Mouse (Mus musculus) forebrain, embryonic 11.5 days (tissue): ENCODE data around the gene Atg4a. TPM values are rescaled to one million over a fixed set of nuclear protein-coding genes. Genes with fewer than 3 reads are reported as not detected.
A peak's percentile ranks its signal among the peaks of the same experiment; 100 is the strongest.

Source experiments
- ATAC-seq: fragments of 200-750 bp; cut with Nextera tagmentation; replicated peaks from 2 replicates; pipeline ENCODE4 v1.8.0; 2017; ENCODE audit warnings: moderate TSS enrichment; ENCODE audit not compliant: low FRiP score
- DNase-seq: peaks from one replicate; pipeline ENCODE4 v3.0.0-alpha.2; 2017; ENCODE audit warnings: low spot score
- H3K27ac ChIP-seq: fragments of 300-500 bp; sonication (generic); 2 replicates; pipeline ENCODE4 v1.5.1; 2014; ENCODE audit warnings: low read depth, low read length
- H3K27me3 ChIP-seq: fragments of 300-500 bp; sonication (generic); 2 replicates; pipeline ENCODE4 v1.6.1; 2014; ENCODE audit warnings: mild to moderate bottlenecking, low read length, mixed read lengths; ENCODE audit not compliant: control insufficient read depth, insufficient read depth
- H3K36me3 ChIP-seq: fragments of 300-500 bp; sonication (generic); 2 replicates; pipeline ENCODE4 v1.6.1; 2014; ENCODE audit warnings: mild to moderate bottlenecking, low read length, moderate library complexity, mixed read lengths; ENCODE audit not compliant: control insufficient read depth, insufficient read depth
- H3K4me1 ChIP-seq: fragments of 300-500 bp; sonication (generic); replicated peaks from 2 replicates; pipeline ENCODE4 v1.6.1; 2014; ENCODE audit warnings: low read length, mixed read lengths; ENCODE audit not compliant: control insufficient read depth, insufficient read depth
- H3K4me2 ChIP-seq: fragments of 300-500 bp; sonication (generic); 2 replicates; pipeline ENCODE4 v1.6.1; 2014; ENCODE audit warnings: low read depth, mild to moderate bottlenecking, low read length, moderate library complexity, mixed read lengths; ENCODE audit not compliant: severe bottlenecking
- H3K4me3 ChIP-seq: fragments of 300-500 bp; sonication (generic); 2 replicates; pipeline ENCODE4 v1.5.1; 2014; ENCODE audit warnings: low read depth, low read length
- H3K9ac ChIP-seq: fragments of 300-500 bp; sonication (generic); 2 replicates; pipeline ENCODE4 v1.6.1; 2014; ENCODE audit warnings: low read length
- H3K9me3 ChIP-seq: fragments of 300-500 bp; sonication (generic); 2 replicates; pipeline ENCODE4 v1.6.1; 2016; ENCODE audit warnings: low read length, mixed read lengths; ENCODE audit not compliant: control insufficient read depth
- WGBS: fragments of 180-500 bp; shearing (Covaris S2); extraction: QIAGEN DNeasy Blood & Tissue Kit; methylation state at CpG from one replicate; pipeline ENCODE4 v1.1.7; 2014; 5-methylcytosine and 5-hydroxymethylcytosine counted together
- polyA plus RNA-seq: library from polyadenylated mRNA; unstranded; fragments of >200 nt; fragmentation: Nextera tagmentation; extraction: Ambion mirVana; gene quantifications from 2 replicates; pipeline ENCODE4 v1.2.1, GENCODE M21; 2014

Atg4a gene
- polyA plus RNA-seq, 1 experiment from 2014 or later: 13.6 TPM

- DNase-seq (no peak), ATAC-seq (no peak)
- no peaks in the 10 kb centered on the region for H3K4me1 ChIP-seq
- no peaks in the 10 kb centered on the region for H3K36me3 ChIP-seq
- no peak overlapping the region for H3K27ac ChIP-seq
- peaks cover 38% of the 10 kb centered on the region for H3K27me3 ChIP-seq
- H3K4me2 ChIP-seq: no peak overlapping the region
- H3K4me3 ChIP-seq: no peak overlapping the region
- H3K9ac ChIP-seq: no peak overlapping the region
- no peaks in the 10 kb centered on the region for H3K9me3 ChIP-seq
Observed at GRCm38 (mm10) chrX:141195036-141195435, 238.3 kb downstream of the Atg4a start.

DNA sequence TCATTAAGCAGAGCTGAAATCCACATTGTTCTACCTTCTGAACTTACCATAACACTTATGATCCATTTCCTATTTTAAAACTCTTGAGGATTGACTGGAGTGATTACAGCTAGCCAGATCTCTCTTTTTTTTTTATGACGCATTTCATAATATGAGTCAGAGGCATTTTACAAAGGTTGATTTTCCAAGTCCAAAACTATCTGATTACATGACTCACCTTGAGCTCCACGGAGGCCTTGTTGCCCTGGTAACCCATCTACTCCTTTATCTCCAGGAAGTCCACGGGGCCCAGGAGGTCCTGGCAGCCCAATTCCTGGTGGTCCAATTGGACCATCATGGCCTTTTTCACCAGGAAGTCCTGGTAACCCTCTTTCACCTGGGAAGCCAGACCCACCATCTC, 242.3 kb downstream of the Atg4a start:
- Histone ChIP-seq H3K9ac (no peak overlapping the region), H3K4me1 (no peaks in the 10 kb centered on the region), H3K4me3 (no peak overlapping the region), H3K9me3 (no peaks in the 10 kb centered on the region), H3K27me3 (peaks cover 24% of the 10 kb centered on the region), H3K4me2 (no peak overlapping the region), H3K27ac (no peak overlapping the region), H3K36me3 (no peaks in the 10 kb centered on the region)
- ATAC-seq: no peak
- DNase-seq: no peak
- 87% methylated on average over 3 of the region's 3 CpGs for WGBS

DNA sequence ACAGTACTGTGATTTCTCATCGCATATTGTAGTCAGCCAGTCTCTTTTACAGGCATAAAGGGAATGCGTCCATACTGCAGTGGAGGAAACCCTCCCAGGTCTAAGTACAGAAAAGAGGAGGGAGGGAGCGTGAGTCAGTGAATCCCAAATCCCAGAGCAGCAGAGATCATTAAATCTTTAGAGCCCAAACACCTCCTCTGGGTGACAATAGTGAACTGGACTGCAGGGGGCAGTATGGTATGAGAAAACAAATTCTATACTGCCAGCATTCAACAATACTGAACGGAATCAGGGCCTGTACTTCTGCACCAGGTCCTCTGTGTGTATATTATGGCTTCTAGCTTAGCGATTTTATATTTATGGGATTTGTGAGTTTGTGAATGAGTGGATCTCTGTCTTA, 256.1 kb downstream of the Atg4a start:
- Histone ChIP-seq H3K4me1 (no peaks in the 10 kb centered on the region), H3K4me2 (no peak overlapping the region), H3K9ac (no peak overlapping the region), H3K27ac (no peak overlapping the region), H3K27me3 (peaks cover 26% of the 10 kb centered on the region), H3K4me3 (no peak overlapping the region), H3K36me3 (no peaks in the 10 kb centered on the region), H3K9me3 (no peaks in the 10 kb centered on the region)
- 0 out of 2 replicates have a peak, but pooled peaks have one; percentile 55 for ATAC-seq
- DNase-seq: peak; percentile 56
- WGBS: 34% methylated on average over 5 of the region's 5 CpGs

Other genes starting within 250 kb of the Atg4a start
- gene Tex13b, start 143.5 kb upstream of the Atg4a start, polyA plus RNA-seq: not detected in 2 replicates
- gene Vsig1, start 49.3 kb upstream of the Atg4a start, polyA plus RNA-seq: not detected in 2 replicates
- gene Psmd10, start 179 bp upstream of the Atg4a start, polyA plus RNA-seq: 38.5 and 44.6 TPM in 2 replicates